Mouse (Mus musculus) ZHBTc4 (cell line): ENCODE data around the gene Edil3.
"Not testable (repeated sequence)": the region's sequence is repeated elsewhere in the genome, so short reads cannot be mapped to it uniquely, and the experiment has no call there.

Experiments
- DNase-seq: peaks from one replicate; pipeline ENCODE4 v3.0.0-alpha.2; 2011; ENCODE audit warnings: low read depth, low spot score

Gene Edil3

DNA sequence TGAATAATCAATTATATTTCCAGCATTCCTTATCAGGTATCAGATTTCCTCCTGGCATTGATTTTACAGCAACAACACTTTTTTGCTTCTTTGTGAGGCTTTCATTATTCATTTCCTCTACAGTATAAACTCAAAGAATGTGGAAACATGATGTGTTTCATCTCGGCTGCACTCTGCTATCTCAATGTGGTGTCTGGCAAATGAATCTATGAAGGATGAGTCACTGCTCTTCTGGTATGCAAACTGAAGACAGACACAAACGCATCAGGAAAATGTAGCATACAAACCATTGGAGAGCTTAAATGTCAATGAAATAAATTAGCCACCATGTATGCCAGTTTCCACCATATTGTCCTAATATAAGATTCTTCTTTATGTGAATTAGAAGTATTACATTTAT lies 117.3 kb downstream of the Edil3 start:
- no peak for DNase-seq

GRCm38 (mm10) chr13:88972355-88972754 lies 151.1 kb downstream of the Edil3 start:
- no peak for DNase-seq

DNA sequence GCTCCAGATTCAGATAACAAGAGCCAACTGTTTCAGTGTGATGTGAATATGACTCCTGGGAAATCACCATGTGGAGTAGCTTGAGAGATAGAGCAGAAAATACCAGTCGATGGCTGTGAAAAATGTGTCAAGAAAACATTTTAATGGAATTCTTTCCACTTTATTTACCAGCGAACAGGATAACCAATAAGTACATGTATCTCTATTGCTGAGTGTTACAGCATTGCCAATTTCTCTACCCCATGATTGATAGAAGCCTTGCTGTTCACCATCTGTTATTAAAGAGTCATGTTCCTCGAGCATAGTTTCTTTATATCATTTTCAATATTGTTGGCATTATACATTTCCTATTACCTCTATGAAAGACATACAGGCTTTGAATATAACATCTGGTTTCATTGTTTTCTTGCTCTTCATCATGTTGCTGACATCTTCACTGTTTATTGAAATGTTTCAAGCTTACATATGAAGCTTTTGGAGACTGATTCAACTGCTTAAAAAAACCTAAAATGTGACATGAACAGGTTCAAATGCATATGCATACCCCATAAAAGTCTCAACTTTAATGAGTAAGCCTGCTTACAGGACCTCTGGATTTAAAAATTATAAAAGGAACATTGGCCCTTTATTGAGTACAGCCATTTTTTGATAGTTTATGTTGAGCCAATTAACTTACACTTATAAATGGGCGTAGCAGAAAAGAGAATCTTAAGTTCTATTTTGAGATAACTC lies 186.6 kb downstream of the Edil3 start:
- DNase-seq, result no peak

- no peak for DNase-seq
Observed at GRCm38 (mm10) chr13:89012500-89012899, 191.2 kb downstream of the Edil3 start.

- DNase-seq, result no peak
Observed at GRCm38 (mm10) chr13:89029817-89030539, 208.7 kb downstream of the Edil3 start.

DNA sequence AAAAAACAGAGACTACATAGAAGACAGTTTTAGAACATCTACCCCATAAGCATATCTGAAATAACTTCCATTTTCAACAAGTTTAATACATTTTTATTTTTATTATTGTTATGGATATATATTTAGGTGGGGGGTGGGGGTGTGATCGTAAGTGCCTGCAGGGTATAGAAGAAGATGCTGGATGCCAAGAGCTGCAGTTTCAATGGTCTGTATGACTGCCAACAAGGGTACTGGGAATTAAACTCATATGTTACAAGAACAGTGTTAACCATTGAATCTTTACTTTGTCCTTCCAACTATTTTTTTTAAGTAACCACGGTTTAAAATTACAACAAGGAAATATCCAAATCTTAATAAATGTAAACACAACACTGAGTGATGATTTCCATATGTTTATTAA lies 214.4 kb downstream of the Edil3 start:
- no peak for DNase-seq

DNA sequence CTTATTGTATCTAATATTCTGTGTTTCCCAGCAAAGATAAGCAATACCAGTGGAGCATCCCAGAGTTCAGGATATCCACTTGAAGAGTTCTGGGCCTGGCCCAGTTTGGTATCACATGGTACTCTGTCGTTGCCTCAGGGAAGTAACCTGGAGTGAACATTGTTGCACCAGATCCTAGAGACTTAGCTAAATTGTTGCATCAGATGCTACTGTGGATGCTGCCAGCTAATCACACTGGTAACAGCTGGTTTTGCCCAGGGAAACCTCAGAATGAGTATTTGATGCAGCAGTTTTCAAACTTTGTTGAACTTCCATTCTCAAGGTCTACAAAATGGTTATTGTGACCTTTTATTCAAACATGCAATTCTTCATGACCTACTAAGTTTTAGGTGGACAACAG lies 220.2 kb downstream of the Edil3 start:
- DNase-seq, result no peak

- not testable (repeated sequence) for DNase-seq
Observed at GRCm38 (mm10) chr13:89070132-89070531, 248.9 kb downstream of the Edil3 start.

DNA sequence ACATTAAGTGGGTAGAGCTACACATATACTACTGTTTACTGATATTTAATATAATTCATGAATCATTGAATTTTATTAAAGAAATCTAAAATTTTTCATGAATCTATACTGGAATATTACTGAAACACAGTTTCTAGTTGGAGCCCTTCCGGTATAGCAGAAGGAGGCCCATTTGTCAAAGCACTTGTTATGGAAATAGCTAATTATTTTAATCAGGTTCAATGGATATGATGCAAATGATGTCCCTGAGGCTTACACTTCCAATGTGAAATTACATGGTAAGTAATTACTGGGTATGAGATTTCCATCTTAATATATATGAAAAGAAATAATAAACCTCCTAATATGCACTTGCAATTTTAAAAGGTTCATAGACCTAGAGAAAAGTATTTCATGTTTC lies 254.9 kb downstream of the Edil3 start:
- DNase-seq, result no peak

GRCm38 (mm10) chr13:89105889-89106288 lies 284.6 kb downstream of the Edil3 start:
- DNase-seq, result no peak

DNA sequence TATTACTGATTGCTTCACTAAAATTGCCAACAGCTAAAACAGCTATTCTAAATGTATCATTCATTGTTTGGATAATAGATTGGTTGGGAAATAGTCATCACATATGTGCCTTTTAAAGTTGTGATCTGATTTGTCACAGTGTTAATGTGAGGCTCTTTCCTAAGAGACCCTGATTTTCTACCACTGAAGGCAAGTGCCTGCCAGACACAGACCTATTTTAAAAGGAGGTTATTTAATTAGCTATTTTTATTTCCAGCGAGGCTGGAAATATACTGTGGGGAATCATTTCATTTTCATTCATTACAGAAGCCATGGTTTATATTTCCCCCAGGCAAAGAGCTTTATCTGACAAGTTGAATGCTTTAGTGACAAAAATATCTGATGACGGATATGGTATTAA lies 296.3 kb downstream of the Edil3 start:
- no peak for DNase-seq

- DNase-seq, result no peak
Observed at GRCm38 (mm10) chr13:89119809-89120208, 298.5 kb downstream of the Edil3 start.

GRCm38 (mm10) chr13:89122511-89123253 lies 301.4 kb downstream of the Edil3 start:
- DNase-seq, result no peak

DNA sequence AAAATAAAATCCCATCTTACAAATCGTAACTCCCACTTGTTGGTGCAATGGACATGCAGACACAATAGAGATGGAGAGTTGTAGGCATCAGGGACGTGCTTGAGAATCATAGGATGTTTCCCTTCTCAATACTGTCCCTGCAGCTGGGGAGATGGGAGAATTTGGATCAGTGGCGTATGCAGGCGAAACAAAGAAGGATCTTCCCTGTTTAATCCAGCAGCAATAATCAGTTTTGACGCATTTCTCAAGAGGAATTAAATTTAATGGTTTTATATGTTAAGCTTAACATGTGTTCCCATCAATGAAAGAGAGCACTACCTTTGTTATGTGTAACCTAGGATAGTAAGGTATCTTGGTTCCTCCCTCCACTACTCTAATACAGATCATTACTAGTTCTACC lies 302.1 kb downstream of the Edil3 start:
- DNase-seq, result no peak

DNA sequence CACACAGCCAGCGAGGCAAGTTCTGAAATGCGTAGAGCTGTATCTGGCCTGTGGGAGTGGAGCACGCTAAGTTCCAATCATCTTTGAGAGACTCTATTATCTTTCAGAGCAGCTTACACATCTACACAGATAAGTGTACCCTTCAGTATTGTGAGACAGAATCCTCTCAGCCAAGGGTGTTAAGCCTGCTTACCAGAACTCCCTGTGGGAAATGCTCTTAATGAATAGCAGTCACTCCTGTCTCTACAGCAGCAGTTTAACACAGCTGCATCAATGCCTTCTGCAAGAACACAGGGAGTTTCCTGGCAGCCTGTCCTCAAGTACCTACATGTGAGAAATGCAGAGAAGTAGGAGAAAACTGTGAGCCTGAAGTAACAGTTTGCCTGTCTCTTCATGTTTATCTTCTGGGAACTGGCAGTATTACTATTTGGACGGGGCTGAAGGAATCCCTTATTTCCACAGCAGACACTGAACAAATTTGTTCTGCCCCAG lies 324.8 kb downstream of the Edil3 start:
- DNase-seq, result no peak

- no peak for DNase-seq
Observed at GRCm38 (mm10) chr13:89151878-89152277, 330.6 kb downstream of the Edil3 start.

DNA sequence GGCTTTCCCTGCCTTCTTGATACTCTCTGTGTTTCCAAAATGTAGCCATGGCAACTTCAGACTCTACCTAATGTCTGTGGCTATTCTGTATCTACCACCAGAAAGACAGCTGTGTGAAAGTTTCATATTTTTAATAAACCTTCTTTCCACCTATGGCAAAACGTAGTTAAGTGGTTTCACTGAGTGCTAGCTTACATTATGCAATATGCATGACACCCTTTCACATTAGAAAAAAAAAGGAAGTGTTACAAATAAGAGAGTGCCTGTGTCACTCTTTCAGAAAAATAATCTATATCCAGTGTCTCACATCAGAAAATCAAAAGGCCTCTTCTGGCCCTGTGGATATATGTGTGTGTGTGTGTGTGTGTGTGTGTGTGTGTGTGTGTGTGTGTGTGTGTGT lies 346.7 kb downstream of the Edil3 start:
- DNase-seq, result no peak

DNA sequence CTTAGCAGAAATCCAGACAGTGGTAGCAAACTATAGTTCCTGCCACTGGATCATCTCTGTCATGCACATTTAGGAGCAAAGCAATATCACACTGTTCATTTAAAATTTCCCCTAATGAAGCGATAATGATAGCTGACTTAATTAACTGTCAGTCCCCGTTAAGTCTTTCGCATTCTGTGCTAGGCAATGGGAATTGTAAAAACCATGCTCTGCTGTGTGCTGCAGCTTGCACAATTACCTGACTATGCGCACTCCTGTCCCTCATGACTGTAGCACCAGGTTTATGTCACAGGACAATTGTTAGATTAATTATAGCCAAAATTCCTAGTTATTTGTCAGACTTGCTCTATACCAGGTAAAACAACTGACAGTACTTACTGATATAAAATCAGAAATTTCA lies 348.8 kb downstream of the Edil3 start:
- DNase-seq, result no peak

- DNase-seq, result no peak
Observed at GRCm38 (mm10) chr13:89175154-89175553, 353.9 kb downstream of the Edil3 start.

- DNase-seq, result no peak
Observed at GRCm38 (mm10) chr13:89189051-89189450, 367.8 kb downstream of the Edil3 start.

- DNase-seq, result no peak
Observed at GRCm38 (mm10) chr13:89197019-89197418, 375.7 kb downstream of the Edil3 start.

DNA sequence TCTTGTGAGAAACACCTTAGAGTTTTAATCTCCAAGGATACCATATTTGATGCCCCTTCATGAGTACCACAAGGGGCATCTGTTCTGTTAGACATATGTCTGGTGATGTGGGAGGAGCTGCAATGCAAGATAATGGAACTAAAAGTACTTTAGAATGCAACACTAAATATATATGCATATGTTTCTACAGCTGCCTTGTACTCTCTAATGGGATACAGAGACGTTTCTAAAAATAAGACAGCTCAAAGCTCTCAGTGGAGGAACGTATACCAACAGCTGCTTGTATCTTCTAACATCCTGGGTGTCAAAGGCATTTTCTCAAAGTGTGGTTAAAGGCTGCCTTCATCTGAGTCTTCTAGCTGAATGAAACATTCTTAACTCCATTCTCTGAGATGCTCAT lies 378.0 kb downstream of the Edil3 start:
- no peak for DNase-seq
